In genomic region chr1:153408296-153408695, GRCm38 (mm10) we compare ENCODE assay signal across 10 mouse cellular contexts. TPM values are rescaled to one million over a fixed set of nuclear protein-coding genes. Genes with fewer than 3 reads are reported as not detected.
"Had no signal": no experiment of that assay in that cellular context is flagged by ENCODE, and none has a peak within 500 bp of the region (broad histone marks: within the 10 kb centered on the region; RNA-seq: fewer than 3 reads in every experiment).

No protein-coding gene starts in this region.

RNA-seq across cellular contexts. Expression of gene Shcbp1l, which starts 16.7 kb away (rescaled TPM):
- total RNA-seq: gastrocnemius, adult 18-20 months; gastrocnemius, adult 2 months; gastrocnemius, adult 8-10 months; gastrocnemius, postnatal 10 days; gastrocnemius, postnatal 14 days; gastrocnemius, postnatal 25 days; gastrocnemius, postnatal 36 days; heart, adult 18-20 months; heart, adult 2 months; heart, adult 8-10 months had no signal
